8 mouse cellular contexts compared by ENCODE assay signal in genomic region chr14:40789110-40789509, GRCm38 (mm10).
DNase-seq lines count a peak whose midpoint lies in the region; ATAC-seq and TF ChIP-seq lines count a peak whose summit lies in the region.

No protein-coding gene starts in this region.

- no peaks in the 10 kb centered on the region for H3K36me3 ChIP-seq in intestine, postnatal 0 days (ENCODE audit: control insufficient read depth, insufficient read depth)
- H3K36me3 ChIP-seq in intestine, embryonic 16.5 days (ENCODE audit: control insufficient read depth, insufficient read depth, low read length): no peaks in the 10 kb centered on the region
- H3K36me3 ChIP-seq in MEL (ENCODE audit: control insufficient read depth in 1 of 2, insufficient read depth in 2 of 2, low read length in 2 of 2): no peaks in the 10 kb centered on the region

- no peak for TF ChIP-seq EP300 in MEL (IDR thresholded peaks at IDR 0.05; ENCODE audit: low read depth in 1 of 2, low read length in 2 of 2)

- no peaks in the 10 kb centered on the region for H3K79me2 ChIP-seq in MEL (ENCODE audit: control insufficient read depth, insufficient read depth, low read length, poor library complexity)

- H3K4me2 ChIP-seq in intestine, postnatal 0 days (replicated peaks; ENCODE audit: low read depth): no peak overlapping the region
- H3K4me2 ChIP-seq in intestine, embryonic 16.5 days (ENCODE audit: low read depth, low read length): no peak overlapping the region

- no peak overlapping the region for H3K4me3 ChIP-seq in intestine, postnatal 0 days (ENCODE audit: low read depth, low read length)
- no peak overlapping the region for H3K4me3 ChIP-seq in intestine, embryonic 16.5 days (ENCODE audit: low read length)
- H3K4me3 ChIP-seq in MEL (ENCODE audit: control insufficient read depth in 1 of 2, insufficient read depth in 1 of 2, low read depth in 2 of 2, low read length in 2 of 2): no peak overlapping the region

- no peak for TF ChIP-seq POLR2A in MEL (IDR thresholded peaks at IDR 0.05; ENCODE audit: control insufficient read depth in 1 of 2, insufficient read depth in 1 of 2, low read depth in 1 of 2, low read length in 2 of 2, poor library complexity in 1 of 2)

- no peak for ATAC-seq in intestine, postnatal 0 days
- ATAC-seq in intestine, embryonic 16.5 days: no peak
- ATAC-seq in erythroblast, adult 5-6 weeks (replicated peaks; ENCODE audit: low FRiP score, poor library complexity, severe bottlenecking): no peak

- TF ChIP-seq CTCF in intestine, postnatal 0 days (IDR thresholded peaks at IDR 0.05; ENCODE audit: low read depth): peak; percentile 67
- peak; percentile 39 to 69 (median 59) for TF ChIP-seq CTCF in MEL (IDR thresholded peaks at IDR 0.05 in 2 of 3, conservative IDR thresholded peaks at IDR 0.05 in 1 of 3; ENCODE audit: control insufficient read depth in 1 of 3, insufficient read depth in 1 of 3, low read depth in 2 of 3, low read length in 3 of 3, poor library complexity in 1 of 3, severe bottlenecking in 1 of 3)

- H3K4me1 ChIP-seq in intestine, postnatal 0 days (replicated peaks; ENCODE audit: control insufficient read depth, insufficient read depth, low read length): no peaks in the 10 kb centered on the region
- no peaks in the 10 kb centered on the region for H3K4me1 ChIP-seq in intestine, embryonic 16.5 days (ENCODE audit: control insufficient read depth, insufficient read depth, low read length)
- no peaks in the 10 kb centered on the region for H3K4me1 ChIP-seq in MEL (ENCODE audit: control insufficient read depth in 1 of 2, insufficient read depth in 2 of 2, low read length in 2 of 2)

- H3K9ac ChIP-seq in intestine, postnatal 0 days (ENCODE audit: low read depth, low read length): no peak overlapping the region
- no peak overlapping the region for H3K9ac ChIP-seq in intestine, embryonic 16.5 days (ENCODE audit: low read depth, low read length)
- H3K9ac ChIP-seq in MEL (ENCODE audit: control insufficient read depth, low read depth, low read length, poor library complexity, severe bottlenecking): no peak overlapping the region

- no peak overlapping the region for H3K27ac ChIP-seq in intestine, postnatal 0 days (ENCODE audit: low read depth, low read length)
- H3K27ac ChIP-seq in intestine, embryonic 16.5 days (ENCODE audit: low read length): no peak overlapping the region
- H3K27ac ChIP-seq in MEL (ENCODE audit: control insufficient read depth, low read depth, low read length): no peak overlapping the region

- WGBS in intestine, postnatal 0 days: 38% methylated on average over 3 of the region's 3 CpGs
- WGBS in intestine, embryonic 16.5 days: 32% methylated on average over 3 of the region's 3 CpGs

- H3K9me3 ChIP-seq in intestine, postnatal 0 days (ENCODE audit: control insufficient read depth): no peaks in the 10 kb centered on the region
- H3K9me3 ChIP-seq in intestine, embryonic 16.5 days (ENCODE audit: control insufficient read depth, low read length): no peaks in the 10 kb centered on the region
- H3K9me3 ChIP-seq in MEL (replicated peaks; ENCODE audit: insufficient read depth, low read length): no peaks in the 10 kb centered on the region

- H3K27me3 ChIP-seq in intestine, postnatal 0 days (replicated peaks; ENCODE audit: control insufficient read depth, insufficient read depth, low read length): no peaks in the 10 kb centered on the region
- H3K27me3 ChIP-seq in intestine, embryonic 16.5 days (replicated peaks; ENCODE audit: control insufficient read depth, insufficient read depth, low read length): no peaks in the 10 kb centered on the region
- H3K27me3 ChIP-seq in MEL (ENCODE audit: control insufficient read depth in 1 of 2, insufficient read depth in 2 of 2, low read length in 2 of 2): no peaks in the 10 kb centered on the region

- peak; percentile 32 for TF ChIP-seq RAD21 in MEL (IDR thresholded peaks at IDR 0.05; ENCODE audit: low read depth, low read length)

- peak; percentile 32 for DNase-seq in MEL (ENCODE audit: low read depth, low spot score)
- peak; percentile 73 for DNase-seq in embryo, embryonic 10.5 days (ENCODE audit: low spot score)
- peak; percentile 19 for DNase-seq in kidney, adult 18-20 months
- peak; percentile 3 for DNase-seq in lung, postnatal 25 days (ENCODE audit: low spot score)
- DNase-seq in urinary bladder, postnatal 10 days (ENCODE audit: low spot score): no peak

TF ChIP-seq in MEL, 35 proteins besides CTCF, POLR2A, EP300 and RAD21:
- peak; percentile 64 for TF ChIP-seq SMC3 (IDR thresholded peaks at IDR 0.05; ENCODE audit: low read depth, low read length)
- TF ChIP-seq JUND (IDR thresholded peaks at IDR 0.05; ENCODE audit: low read depth, low read length): no peak
- TF ChIP-seq TCF12 (IDR thresholded peaks at IDR 0.05; ENCODE audit: low read depth, low read length): no peak
- no peak for TF ChIP-seq POLR2AphosphoS2 (IDR thresholded peaks at IDR 0.05; ENCODE audit: low read length)
- TF ChIP-seq TBP (IDR thresholded peaks at IDR 0.05; ENCODE audit: low read depth, low read length): no peak
